8 mouse cellular contexts compared by ENCODE assay signal in genomic region chr15:82127426-82128374, GRCm38 (mm10). TPM values are rescaled to one million over a fixed set of nuclear protein-coding genes. Genes with fewer than 3 reads are reported as not detected.
A peak's percentile ranks its signal among the peaks of the same experiment; 100 is the strongest.
DNase-seq lines count a peak whose midpoint lies in the region; ATAC-seq lines count a peak whose summit lies in the region.

Gene Ccdc134, plus strand, starts transcription at chr15:82127922.

- H3K27ac ChIP-seq in hindbrain, embryonic 12.5 days = peak within 1 kb of the TSS; percentile 72

- 1% methylated on average over 74 of the region's 74 CpGs for WGBS in hindbrain, embryonic 12.5 days

- peaks cover 9% of the 10 kb centered on the region; the same call in 1 of the 2 replicates for H3K36me3 ChIP-seq in hindbrain, embryonic 12.5 days

- H3K4me3 ChIP-seq in hindbrain, embryonic 12.5 days = peak within 1 kb of the TSS; percentile 77

- no peaks in the 10 kb centered on the region for H3K9me3 ChIP-seq in hindbrain, embryonic 12.5 days (replicated peaks)

- ATAC-seq in hindbrain, embryonic 12.5 days (ENCODE audit: low FRiP score) = peak; percentile 99

- 0 out of 2 replicates have a peak, but pooled peaks cover 6% of the 10 kb centered on the region for H3K27me3 ChIP-seq in hindbrain, embryonic 12.5 days

- H3K9ac ChIP-seq in hindbrain, embryonic 12.5 days = peak within 1 kb of the TSS; percentile 77

- H3K4me2 ChIP-seq in hindbrain, embryonic 12.5 days (replicated peaks) = peak within 1 kb of the TSS; percentile 76

- DNase-seq in Muller cell, postnatal 12 days (ENCODE audit: inconsistent ontology term) = peak; percentile 97
- peak; percentile 94 for DNase-seq in cerebellum, adult 9-11 months
- peak; percentile 92 to 95 for DNase-seq in frontal cortex, postnatal 10 days (ENCODE audit: low spot score in 2 of 2)
- DNase-seq in layer of hippocampus, postnatal 14 days (ENCODE audit: low spot score in 2 of 2) = peak; percentile 96 to 97
- DNase-seq in lung, postnatal 14 days = peak; percentile 97
- peak; percentile 84 for DNase-seq in retina, adult 2 months (ENCODE audit: low read depth, low spot score)
- peak; percentile 95 to 96 for DNase-seq in thymus, postnatal 36 days

- peaks cover 17% of the 10 kb centered on the region; the same call in 1 of the 2 replicates for H3K4me1 ChIP-seq in hindbrain, embryonic 12.5 days

RNA-seq across cellular contexts. Expression of gene Ccdc134, which starts in this region (rescaled TPM):
- 17.0 and 17.1 TPM in 2 replicates for polyA plus RNA-seq in hindbrain, embryonic 12.5 days (2016; fragmentation: Nextera tagmentation; extraction: Ambion mirVana)
- total RNA-seq in layer of hippocampus, postnatal 14 days (2021) = 10 to 100 TPM; 12.7 to 16.2 TPM

Comparison
In these comparisons a context has a peak if more than half of its experiments do, and no peak if none do; other contexts are left out.
1. Peak in every context shown above with its lines: DNase-seq, ATAC-seq, H3K4me3 ChIP-seq and H3K27ac ChIP-seq.